ENCODE assay signal across 20 mouse cellular contexts in genomic region chr7:80542139-80542831, GRCm38 (mm10). TPM values are rescaled to one million over a fixed set of nuclear protein-coding genes. Genes with fewer than 3 reads are reported as not detected.
DNase-seq lines count a peak whose midpoint lies in the region; ATAC-seq and TF ChIP-seq lines count a peak whose summit lies in the region.
"Had no signal": no experiment of that assay in that cellular context is flagged by ENCODE, and none has a peak within 500 bp of the region (broad histone marks: within the 10 kb centered on the region; RNA-seq: fewer than 3 reads in every experiment).

No protein-coding gene starts in this region.

- H3K9me3 ChIP-seq in intestine, embryonic 16.5 days (ENCODE audit: control insufficient read depth, low read length): no peaks in the 10 kb centered on the region
- no peaks in the 10 kb centered on the region for H3K9me3 ChIP-seq in intestine, postnatal 0 days (ENCODE audit: control insufficient read depth)
- no peaks in the 10 kb centered on the region for H3K9me3 ChIP-seq in liver, postnatal 0 days (ENCODE audit: low read length)
- H3K9me3 ChIP-seq: heart, embryonic 15.5 days; limb, embryonic 12.5 days had no signal

- peak; percentile 99 for TF ChIP-seq EP300 in liver, postnatal 0 days (IDR thresholded peaks at IDR 0.05; ENCODE audit: low read depth)

- no peak for DNase-seq in liver, postnatal 0 days
- no peak for DNase-seq in layer of hippocampus, adult 9-10 months (ENCODE audit: low spot score)
- DNase-seq in cerebellum, adult 11 months: no peak
- no peak for DNase-seq in left cerebral cortex, postnatal 14 days (ENCODE audit: low spot score in 2 of 2)
- DNase-seq: adrenal gland, postnatal 25 days; cerebellum, adult 9-11 months; embryo, embryonic 11 days; kidney, adult 8-10 months; kidney, postnatal 4 days; layer of hippocampus, postnatal 36 days; right cerebral cortex, postnatal 14 days; thymus, postnatal 25 days had no signal

- no peak overlapping the region for H3K4me3 ChIP-seq in intestine, embryonic 16.5 days (ENCODE audit: low read length)
- H3K4me3 ChIP-seq in intestine, postnatal 0 days (ENCODE audit: low read depth, low read length): no peak overlapping the region
- H3K4me3 ChIP-seq in liver, postnatal 0 days (ENCODE audit: low read depth, low read length): no peak overlapping the region
- H3K4me3 ChIP-seq: heart, embryonic 15.5 days; limb, embryonic 12.5 days had no signal

- peak; percentile 56; the same call in 1 of the 2 replicates for ATAC-seq in intestine, embryonic 16.5 days
- no peak for ATAC-seq in intestine, postnatal 0 days
- ATAC-seq in granulocyte monocyte progenitor cell, adult 5-6 weeks (replicated peaks; ENCODE audit: poor library complexity, severe bottlenecking): peak; percentile 71; the same call in 1 of the 2 replicates
- ATAC-seq in liver, postnatal 0 days: peak; percentile 97
- ATAC-seq: activated CD4-positive, CD25-positive, alpha-beta regulatory T cell, adult 4 months; forebrain, embryonic 14.5 days; Patski had no signal

- H3K4me2 ChIP-seq in intestine, embryonic 16.5 days (ENCODE audit: low read depth, low read length): no peak overlapping the region
- H3K4me2 ChIP-seq in intestine, postnatal 0 days (replicated peaks; ENCODE audit: low read depth): no peak overlapping the region
- H3K4me2 ChIP-seq in liver, postnatal 0 days (ENCODE audit: low read depth, low read length): peak overlapping the region; percentile 49
- H3K4me2 ChIP-seq: heart, embryonic 15.5 days; limb, embryonic 12.5 days had no signal

- H3K27ac ChIP-seq in intestine, embryonic 16.5 days (ENCODE audit: low read length): no peak overlapping the region
- no peak overlapping the region for H3K27ac ChIP-seq in intestine, postnatal 0 days (ENCODE audit: low read depth, low read length)
- peak overlapping the region; percentile 77 for H3K27ac ChIP-seq in liver, postnatal 0 days (ENCODE audit: low read depth)
- H3K27ac ChIP-seq: heart, embryonic 15.5 days; limb, embryonic 12.5 days had no signal

- H3K4me1 ChIP-seq in intestine, embryonic 16.5 days (ENCODE audit: control insufficient read depth, insufficient read depth, low read length): no peaks in the 10 kb centered on the region; the same call in 1 of the 2 replicates
- no peaks in the 10 kb centered on the region for H3K4me1 ChIP-seq in intestine, postnatal 0 days (replicated peaks; ENCODE audit: control insufficient read depth, insufficient read depth, low read length)
- peaks cover 23% of the 10 kb centered on the region for H3K4me1 ChIP-seq in liver, postnatal 0 days (ENCODE audit: insufficient read depth)
- H3K4me1 ChIP-seq: heart, embryonic 15.5 days; limb, embryonic 12.5 days had no signal

- no peak overlapping the region for H3K9ac ChIP-seq in intestine, embryonic 16.5 days (ENCODE audit: low read depth, low read length)
- H3K9ac ChIP-seq in intestine, postnatal 0 days (ENCODE audit: low read depth, low read length): no peak overlapping the region
- 0 out of 2 replicates have a peak overlapping the region, but pooled peaks have one; percentile 23 for H3K9ac ChIP-seq in liver, postnatal 0 days (replicated peaks)
- H3K9ac ChIP-seq: heart, embryonic 15.5 days; limb, embryonic 12.5 days had no signal

- intact Hi-C loops in left cerebral cortex, postnatal 14 days (cut with DNase I): no loop called here

- WGBS in intestine, embryonic 16.5 days: 72% methylated on average over 7 of the region's 7 CpGs
- WGBS in intestine, postnatal 0 days: 60% methylated on average over 7 of the region's 7 CpGs
- 47% methylated on average over 7 of the region's 7 CpGs for WGBS in liver, postnatal 0 days (ENCODE audit: insufficient replicate concordance)

- no peaks in the 10 kb centered on the region for H3K36me3 ChIP-seq in intestine, embryonic 16.5 days (ENCODE audit: control insufficient read depth, insufficient read depth, low read length)
- H3K36me3 ChIP-seq in intestine, postnatal 0 days (ENCODE audit: control insufficient read depth, insufficient read depth): no peaks in the 10 kb centered on the region
- no peaks in the 10 kb centered on the region for H3K36me3 ChIP-seq in liver, postnatal 0 days (replicated peaks; ENCODE audit: insufficient read depth, low read length)
- H3K36me3 ChIP-seq: heart, embryonic 15.5 days; limb, embryonic 12.5 days had no signal

- H3K27me3 ChIP-seq in intestine, embryonic 16.5 days (replicated peaks; ENCODE audit: control insufficient read depth, insufficient read depth, low read length): no peaks in the 10 kb centered on the region
- H3K27me3 ChIP-seq in intestine, postnatal 0 days (replicated peaks; ENCODE audit: control insufficient read depth, insufficient read depth, low read length): no peaks in the 10 kb centered on the region
- H3K27me3 ChIP-seq in liver, postnatal 0 days (ENCODE audit: insufficient read depth, low read length): no peaks in the 10 kb centered on the region
- H3K27me3 ChIP-seq: heart, embryonic 15.5 days; limb, embryonic 12.5 days; Patski had no signal

- no peak for TF ChIP-seq CTCF in intestine, postnatal 0 days (IDR thresholded peaks at IDR 0.05; ENCODE audit: low read depth)
- TF ChIP-seq CTCF in liver, postnatal 0 days (IDR thresholded peaks at IDR 0.05; ENCODE audit: low read depth): no peak

RNA-seq across cellular contexts. Expression of gene Blm, which starts 7.4 kb away (rescaled TPM):
- 11.7 and 12.8 TPM in 2 replicates for polyA plus RNA-seq in intestine, embryonic 16.5 days (2015; fragmentation: Nextera tagmentation; extraction: Ambion mirVana)
- 2.7 and 3.1 TPM in 2 replicates for polyA plus RNA-seq in intestine, postnatal 0 days (2015; fragmentation: Nextera tagmentation; extraction: Ambion mirVana)
- total RNA-seq in granulocyte monocyte progenitor cell, adult 5-6 weeks (2014; fragmentation: Nextera tagmentation): 49.2 and 57.4 TPM in 2 replicates
- total RNA-seq in granulocyte monocyte progenitor cell, adult 5-6 weeks (2017): 37.3 and 39.0 TPM in 2 replicates
- 8.1 and 11.8 TPM in 2 replicates for polyA plus RNA-seq in liver, postnatal 0 days (2015; fragmentation: Nextera tagmentation; extraction: Ambion mirVana)
- 1 to 10 TPM; 3.9 to 5.2 TPM for total RNA-seq in left cerebral cortex, postnatal 14 days (2021)
